Mouse (Mus musculus) urinary bladder, postnatal 10 days (tissue): ENCODE measurements around the gene Arg1.

Experiments
- DNase-seq: peaks from one replicate; pipeline ENCODE4 v3.0.0; 2022; ENCODE audit warnings: low spot score

Arg1 gene

GRCm38 (mm10) chr10:24926962-24927720, at the start of gene Arg1:
Gene Arg1, minus strand, starts transcription at chr10:24927484.
- DNase-seq, result no peak

DNA sequence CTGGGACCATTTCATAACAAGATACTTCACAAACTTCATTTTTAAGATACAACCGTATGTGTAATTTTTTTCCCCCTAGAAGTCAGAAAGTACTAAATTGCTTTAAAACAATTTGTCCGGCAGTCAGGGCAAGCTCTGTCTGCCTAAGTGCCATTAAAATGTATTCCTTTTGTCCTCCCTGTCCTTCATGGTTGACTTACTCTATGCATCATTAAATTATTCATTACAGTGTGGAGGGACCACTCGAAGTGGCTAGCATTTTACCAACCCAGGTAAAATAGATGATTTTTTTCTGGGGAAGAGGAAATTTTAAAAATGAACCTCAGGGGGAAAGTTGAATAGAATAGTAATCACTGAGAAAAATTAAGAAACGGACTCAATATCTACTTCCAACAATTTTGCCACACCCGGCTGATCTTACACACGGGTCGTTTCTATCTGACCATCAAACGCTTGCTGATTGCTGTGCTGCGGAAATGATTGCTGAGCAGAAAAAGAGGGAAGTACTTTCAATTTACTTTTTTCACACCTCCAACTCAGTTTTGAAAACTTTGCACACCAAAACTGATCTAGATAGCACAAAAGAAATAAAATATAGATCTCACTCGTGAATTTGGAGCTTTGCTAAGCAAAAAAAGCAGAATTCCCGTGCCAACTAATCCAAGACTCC, 46.7 kb upstream of the Arg1 start:
- DNase-seq, result no peak

GRCm38 (mm10) chr10:24973385-24973784, 46.1 kb upstream of the Arg1 start:
- DNase-seq, result no peak

GRCm38 (mm10) chr10:24972923-24973322, 45.6 kb upstream of the Arg1 start:
- no peak for DNase-seq

DNA sequence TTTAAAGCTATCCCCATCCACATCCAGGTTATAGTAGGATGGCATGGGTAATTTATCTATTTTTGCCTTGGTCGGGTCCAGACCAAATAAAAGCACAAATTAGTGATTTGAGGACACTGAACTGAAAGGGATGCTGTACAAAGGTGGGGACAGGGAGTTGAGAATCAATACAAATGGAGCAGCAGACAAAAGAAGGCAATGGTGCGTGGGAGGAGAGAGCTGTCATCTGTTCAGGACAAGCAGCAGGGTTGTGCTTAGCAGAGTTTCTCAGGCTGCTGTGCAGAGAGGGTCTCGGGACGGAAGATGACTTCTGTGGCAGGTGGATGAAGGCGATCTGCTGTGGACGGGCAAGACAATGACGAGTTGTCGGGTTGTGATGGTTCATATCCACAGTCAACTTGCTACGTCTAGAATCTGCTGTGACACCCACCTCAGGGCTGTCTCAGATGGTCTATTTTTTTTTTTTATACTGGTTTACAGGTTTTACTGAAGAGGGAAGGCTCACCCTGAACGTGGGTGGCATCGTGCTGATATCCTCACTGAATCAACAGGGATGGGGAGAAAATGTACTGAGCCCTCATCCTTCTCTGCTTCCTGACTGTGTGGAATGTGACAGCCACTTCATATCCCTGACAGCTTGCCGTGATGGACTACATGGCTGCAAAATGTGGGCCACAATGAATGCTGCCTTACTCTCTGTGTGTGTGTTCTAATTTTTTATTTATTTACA, 38.7 kb upstream of the Arg1 start:
- no peak for DNase-seq

- DNase-seq, result no peak
Observed at GRCm38 (mm10) chr10:24961889-24962288, 34.6 kb upstream of the Arg1 start.

DNA sequence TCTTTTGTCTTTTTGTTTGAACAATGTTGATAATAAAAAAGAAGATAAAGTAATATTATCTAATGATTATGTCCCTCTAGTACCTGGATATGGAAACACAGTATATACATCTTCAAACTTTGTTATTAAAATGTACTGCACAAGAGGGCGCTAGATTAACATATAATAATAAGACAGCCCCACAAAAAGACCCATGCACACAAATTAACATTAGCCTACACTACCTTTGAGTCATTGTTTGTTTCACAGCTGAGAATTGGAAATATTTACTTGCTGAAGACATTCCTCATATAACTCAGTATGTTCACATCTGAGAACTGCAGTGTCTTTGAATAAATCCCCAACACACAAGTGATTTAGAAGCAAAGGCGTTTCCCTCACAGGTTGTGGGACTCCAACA, 33.8 kb upstream of the Arg1 start:
- DNase-seq, result no peak

DNA sequence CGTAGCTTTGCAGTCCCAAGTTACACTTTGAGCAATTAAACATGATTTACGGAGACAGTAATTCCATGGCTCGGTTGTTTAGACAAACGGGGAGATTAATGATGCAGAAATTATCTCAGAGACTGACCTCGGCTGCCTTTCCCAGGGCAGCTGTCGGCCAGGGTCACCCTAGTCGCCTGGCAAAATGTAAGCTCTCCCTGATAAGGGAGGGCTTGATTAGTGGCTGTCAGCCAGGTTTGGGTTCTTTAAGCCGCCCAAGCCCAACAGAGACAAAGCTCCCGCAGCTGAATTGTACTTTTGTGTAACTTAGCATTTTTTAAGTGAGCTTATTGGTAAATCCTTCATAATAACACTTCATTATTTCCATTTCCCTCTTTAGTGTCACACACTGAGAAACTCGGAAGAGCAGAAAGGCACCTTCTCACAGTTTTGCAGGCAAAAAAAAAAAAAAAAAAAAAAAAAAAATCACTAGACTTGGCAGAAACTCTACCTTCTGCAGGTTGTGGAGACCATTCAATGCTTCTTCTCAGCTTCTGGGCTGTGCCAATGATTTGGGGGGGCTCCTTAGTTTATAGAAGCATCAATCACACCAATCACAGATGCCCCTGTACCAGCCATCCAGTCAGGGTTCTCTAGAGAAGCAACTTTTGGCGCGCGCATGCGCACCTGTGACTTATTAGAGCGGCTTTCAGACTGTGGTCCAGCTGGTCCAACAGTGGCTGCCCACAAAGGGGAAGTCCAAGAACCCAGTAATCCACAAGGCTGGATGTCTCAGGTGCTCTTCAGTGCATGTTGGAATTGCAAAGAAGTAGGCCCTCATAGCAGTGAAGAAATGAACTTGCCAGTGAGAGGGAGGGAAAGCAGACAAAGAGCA, 32.0 kb upstream of the Arg1 start:
- no peak for DNase-seq

GRCm38 (mm10) chr10:24958280-24959042, 31.2 kb upstream of the Arg1 start:
- no peak for DNase-seq

- no peak for DNase-seq
Observed at GRCm38 (mm10) chr10:24953876-24954275, 26.6 kb upstream of the Arg1 start.

DNA sequence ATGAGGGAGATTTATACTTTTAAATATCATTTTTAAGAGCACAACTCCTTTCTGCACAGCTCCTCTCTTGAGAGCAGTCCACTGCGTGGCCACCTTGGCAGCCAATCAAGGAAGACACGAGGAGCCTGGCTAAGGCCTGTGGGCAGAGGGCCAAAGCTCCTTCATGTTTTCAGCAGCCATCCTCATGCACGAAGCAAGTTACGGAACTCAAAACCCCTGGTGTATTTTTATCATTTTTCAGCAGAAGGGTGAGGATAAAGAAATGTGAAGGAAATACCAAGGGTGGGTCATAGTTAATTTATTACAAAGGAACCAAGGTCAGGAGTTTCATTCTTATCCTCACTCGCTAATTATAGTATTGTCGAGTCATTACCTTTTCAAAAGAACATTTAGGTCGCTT, 25.3 kb upstream of the Arg1 start:
- DNase-seq, result no peak

GRCm38 (mm10) chr10:24951575-24951974, 24.3 kb upstream of the Arg1 start:
- no peak for DNase-seq

GRCm38 (mm10) chr10:24950223-24950622, 22.9 kb upstream of the Arg1 start:
- no peak for DNase-seq

DNA sequence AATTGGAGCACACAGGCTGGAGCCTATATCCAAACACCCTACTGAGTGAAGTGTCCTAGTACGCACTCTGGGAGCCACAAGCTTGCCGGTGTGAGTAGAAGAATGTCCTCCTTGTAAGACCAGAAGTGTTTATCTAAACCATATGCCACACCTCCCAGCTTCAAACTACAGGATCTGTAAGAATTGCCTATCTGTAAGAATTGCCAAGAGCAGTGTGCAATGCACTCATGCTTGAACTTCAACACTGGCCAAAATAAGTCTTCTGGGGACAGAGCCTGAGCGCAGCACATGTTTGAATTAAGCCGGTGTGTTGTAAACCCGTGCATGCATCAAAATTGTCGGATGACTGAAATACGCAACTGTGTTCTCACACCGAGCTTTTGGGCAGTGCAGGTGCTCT, 21.0 kb upstream of the Arg1 start:
- no peak for DNase-seq

- DNase-seq, result no peak
Observed at GRCm38 (mm10) chr10:24947871-24948270, 20.6 kb upstream of the Arg1 start.

GRCm38 (mm10) chr10:24930143-24930542, 2.9 kb upstream of the Arg1 start:
- DNase-seq, result no peak

DNA sequence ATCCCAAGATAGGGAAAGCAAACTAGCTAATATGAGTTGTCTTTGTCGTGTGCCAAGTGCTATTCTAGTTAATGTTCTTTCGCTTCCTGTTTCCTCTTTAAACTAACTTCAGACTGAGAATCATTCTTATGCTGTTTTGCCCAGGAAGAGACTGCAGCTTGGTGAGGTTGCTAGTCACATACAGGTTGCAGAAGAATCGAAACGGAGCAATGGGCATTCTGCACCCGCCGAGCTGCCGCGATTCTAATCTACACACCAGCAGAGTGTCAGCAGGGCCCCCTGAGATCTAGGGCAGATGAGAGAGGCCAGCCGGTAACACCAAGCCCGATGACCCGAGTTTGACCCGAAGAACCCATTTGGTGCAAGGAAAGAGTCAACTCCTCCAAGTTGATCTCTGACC, 788 bp upstream of the Arg1 start:
- DNase-seq, result no peak

GRCm38 (mm10) chr10:24926380-24926779, 904 bp downstream of the Arg1 start:
- no peak for DNase-seq

- no peak for DNase-seq
Observed at GRCm38 (mm10) chr10:24924296-24924695, 3.0 kb downstream of the Arg1 start.

DNA sequence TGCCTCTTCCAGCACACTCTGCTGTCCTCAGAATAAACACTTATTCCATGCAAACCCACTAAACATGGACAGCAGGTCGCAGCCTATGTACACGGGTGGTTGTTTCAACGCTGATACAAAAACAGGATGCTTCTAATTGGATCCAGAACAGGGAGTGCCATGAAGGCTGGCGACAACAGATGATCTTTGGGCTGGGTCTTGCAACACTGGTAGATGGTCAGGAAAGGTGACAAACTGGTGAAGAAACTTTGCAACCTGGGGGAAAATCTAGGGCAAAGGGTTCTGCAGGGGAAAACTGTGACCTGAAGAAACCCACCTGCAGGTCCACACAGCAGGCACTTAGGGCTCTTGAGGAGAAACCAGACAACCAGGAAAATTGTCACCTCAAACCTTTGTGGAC, 4.3 kb downstream of the Arg1 start:
- DNase-seq, result no peak

DNA sequence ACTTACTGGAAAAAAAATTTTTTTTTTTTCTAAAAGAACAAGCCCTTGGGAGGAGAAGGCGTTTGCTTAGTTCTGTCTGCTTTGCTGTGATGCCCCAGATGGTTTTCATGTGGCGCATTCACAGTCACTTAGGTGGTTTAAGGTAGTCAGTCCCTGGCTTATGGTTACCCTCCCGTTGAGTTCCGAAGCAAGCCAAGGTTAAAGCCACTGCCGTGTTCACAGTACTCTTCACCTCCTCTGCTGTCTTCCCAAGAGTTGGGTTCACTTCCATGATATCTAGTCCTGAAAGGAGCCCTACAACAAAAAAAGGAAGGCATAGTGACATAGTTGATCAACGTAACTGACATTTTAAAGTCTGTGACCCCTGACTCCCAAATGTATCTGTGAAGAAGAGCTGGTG, 11.8 kb downstream of the Arg1 start:
- DNase-seq, result no peak
